Mouse (Mus musculus) fat pad, adult 2 months (tissue): ENCODE results near the gene Slc35e3.

Experiments used
- DNase-seq: peaks from one replicate; pipeline ENCODE4 v3.0.0-alpha.2; 2011; ENCODE audit warnings: low read depth, low spot score; ENCODE audit errors: extremely low read depth

Slc35e3 gene

GRCm38 (mm10) chr10:117701034-117701829, 44.9 kb downstream of the Slc35e3 start:
- no peak for DNase-seq

- no peak for DNase-seq
Observed at GRCm38 (mm10) chr10:117700450-117700849, 45.7 kb downstream of the Slc35e3 start.

GRCm38 (mm10) chr10:117699914-117700313, 46.3 kb downstream of the Slc35e3 start:
- no peak for DNase-seq

GRCm38 (mm10) chr10:117698313-117699138, 47.6 kb downstream of the Slc35e3 start:
- no peak for DNase-seq

GRCm38 (mm10) chr10:117697561-117698115, 48.5 kb downstream of the Slc35e3 start:
- no peak for DNase-seq

DNA sequence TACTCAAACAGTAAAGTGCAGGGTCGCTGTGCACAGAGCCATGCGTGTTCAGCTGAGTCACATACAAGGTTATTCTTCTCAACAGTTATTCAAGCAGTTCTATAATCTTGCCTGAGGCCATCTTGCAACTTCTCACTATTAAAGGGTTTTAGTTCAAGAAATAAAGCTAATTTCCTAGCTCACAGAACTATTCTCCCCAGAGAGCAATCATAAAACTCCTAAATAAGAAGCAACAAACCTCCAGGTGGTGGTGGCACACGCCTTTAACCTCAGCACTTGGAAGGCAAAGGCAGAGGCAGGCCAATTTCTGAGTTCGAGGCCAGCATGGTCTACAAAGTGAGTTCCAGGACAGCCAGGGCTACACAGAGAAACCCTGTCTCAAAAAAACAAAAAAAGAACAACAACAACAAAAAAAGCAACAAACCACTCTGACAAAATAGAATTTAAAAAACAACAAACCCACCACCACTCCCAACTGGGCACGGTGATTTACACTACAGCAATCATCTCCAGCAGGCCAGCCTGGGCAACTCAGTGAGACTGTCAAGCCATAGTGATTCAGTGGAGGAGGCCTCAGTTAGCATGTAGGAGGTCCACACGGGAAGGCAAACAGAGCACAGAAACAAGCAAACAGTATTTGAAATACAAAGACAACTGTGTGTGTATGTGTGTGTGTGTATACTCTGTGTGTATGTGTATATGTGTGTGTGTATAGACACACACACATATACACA, 49.2 kb downstream of the Slc35e3 start:
- DNase-seq, result no peak

DNA sequence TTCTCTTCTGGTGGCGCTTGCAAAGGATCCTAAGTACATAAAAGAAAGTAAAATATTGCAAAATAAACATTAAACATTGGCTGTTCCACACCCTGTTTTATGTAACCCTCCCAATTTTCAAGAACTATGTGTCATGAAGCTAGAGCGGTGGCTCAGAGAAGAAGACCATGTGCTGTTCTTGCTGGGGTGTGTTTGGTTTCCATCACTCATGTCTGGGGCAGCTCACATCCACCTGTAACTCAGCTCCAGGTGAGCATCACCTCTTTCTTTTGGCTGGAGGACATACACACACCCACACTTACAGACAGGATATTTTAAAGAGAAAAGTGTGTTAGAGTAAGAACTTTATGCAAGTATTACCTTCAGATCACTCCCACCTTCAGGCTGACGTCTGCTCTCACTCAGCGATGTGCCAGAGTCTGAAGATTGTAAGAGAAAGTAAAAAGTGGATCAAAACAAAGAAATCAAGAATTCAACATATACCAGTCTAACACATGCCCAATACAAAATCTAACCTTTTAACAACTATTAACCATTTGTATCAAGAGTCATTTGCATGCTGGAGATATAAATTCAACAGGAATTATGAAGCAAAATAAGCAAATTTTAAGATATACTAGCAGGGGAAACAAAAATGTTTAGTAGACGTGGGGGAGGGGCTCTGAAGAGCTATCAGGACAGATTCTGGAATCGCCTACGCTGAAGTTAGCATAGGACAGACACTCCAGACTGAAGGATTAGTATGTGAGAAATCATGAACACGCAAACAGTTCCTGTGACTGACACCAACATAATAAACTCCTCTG, 49.9 kb downstream of the Slc35e3 start:
- DNase-seq, result no peak

GRCm38 (mm10) chr10:117695605-117696004, 50.6 kb downstream of the Slc35e3 start:
- DNase-seq, result no peak

GRCm38 (mm10) chr10:117695027-117695426, 51.1 kb downstream of the Slc35e3 start:
- DNase-seq, result no peak

DNA sequence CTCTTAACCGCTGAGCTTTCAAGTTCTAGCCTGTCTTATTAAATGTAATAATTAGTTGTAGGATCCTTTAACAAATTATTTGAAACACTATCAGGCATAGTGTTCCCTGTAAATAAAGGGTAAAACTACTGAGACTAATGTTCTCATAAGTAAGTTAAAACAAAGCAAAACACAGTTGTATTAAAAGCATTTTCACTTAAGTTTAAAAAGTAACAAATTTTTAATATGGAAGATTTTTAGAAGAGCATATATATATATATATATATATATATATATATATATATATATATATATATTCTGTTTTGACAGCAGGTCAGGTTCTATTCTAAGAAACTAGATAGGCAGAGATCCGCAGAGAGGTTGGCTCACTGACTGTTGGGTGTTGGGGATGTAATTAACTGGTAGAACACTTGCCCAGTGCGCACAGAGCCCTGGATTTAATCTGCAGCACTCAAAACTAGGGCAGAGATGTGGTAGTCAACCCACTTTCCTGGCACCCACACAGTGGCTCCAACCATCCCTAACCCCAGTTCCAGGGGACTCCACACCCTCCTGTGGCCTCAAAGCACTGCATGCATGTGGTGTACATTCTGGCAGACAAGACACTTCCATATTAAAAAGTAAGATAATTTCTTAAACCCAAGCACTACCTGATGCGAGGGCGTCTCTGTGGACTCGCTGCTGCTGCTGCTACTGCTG, 51.8 kb downstream of the Slc35e3 start:
- no peak for DNase-seq

DNA sequence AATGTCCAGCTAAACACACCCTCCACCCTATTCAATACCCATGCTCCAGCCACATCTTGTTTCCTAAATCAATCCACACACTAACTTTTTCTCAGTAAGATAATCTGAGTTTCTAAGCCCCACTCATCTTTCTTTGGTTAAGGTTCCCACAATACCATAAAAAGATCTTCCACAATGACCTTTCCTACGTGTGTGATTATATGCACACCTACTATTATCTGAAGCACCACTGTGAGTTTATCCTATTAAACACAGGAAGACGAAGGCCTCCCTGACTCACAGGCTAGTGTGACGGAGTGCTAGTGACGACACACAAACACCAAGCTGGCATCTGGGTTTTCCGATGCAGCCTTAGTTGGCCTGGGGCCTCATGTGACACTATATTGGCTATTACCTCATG, 53.2 kb downstream of the Slc35e3 start:
- no peak for DNase-seq

- no peak for DNase-seq
Observed at GRCm38 (mm10) chr10:117692173-117692572, 54.0 kb downstream of the Slc35e3 start.

DNA sequence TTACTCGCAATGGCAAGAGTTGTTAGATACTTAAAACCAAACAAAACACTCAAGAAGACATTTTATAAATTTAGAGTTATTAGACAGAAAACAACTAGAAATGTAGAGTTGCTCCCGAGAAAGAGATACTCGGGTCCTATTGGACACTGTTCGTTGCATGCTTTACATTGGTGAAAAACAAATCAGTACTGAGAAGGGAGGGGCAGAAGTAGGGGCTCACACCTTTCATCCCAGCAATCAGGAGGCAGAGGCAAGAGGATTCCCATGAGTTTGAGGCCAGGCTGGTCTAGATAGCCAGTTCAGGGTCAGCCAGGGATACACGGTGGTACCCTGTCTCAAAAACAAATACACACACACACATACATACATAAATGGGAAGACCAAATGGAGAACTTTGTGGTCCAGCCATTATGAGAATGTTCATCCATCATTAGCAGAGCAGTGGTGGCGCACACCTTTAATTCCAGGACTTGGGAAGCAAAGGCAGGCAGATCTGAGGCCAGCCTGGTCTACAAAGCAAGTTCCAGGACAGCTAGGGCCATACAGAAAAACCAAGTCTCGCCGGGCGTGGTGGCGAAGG, 54.7 kb downstream of the Slc35e3 start:
- no peak for DNase-seq

DNA sequence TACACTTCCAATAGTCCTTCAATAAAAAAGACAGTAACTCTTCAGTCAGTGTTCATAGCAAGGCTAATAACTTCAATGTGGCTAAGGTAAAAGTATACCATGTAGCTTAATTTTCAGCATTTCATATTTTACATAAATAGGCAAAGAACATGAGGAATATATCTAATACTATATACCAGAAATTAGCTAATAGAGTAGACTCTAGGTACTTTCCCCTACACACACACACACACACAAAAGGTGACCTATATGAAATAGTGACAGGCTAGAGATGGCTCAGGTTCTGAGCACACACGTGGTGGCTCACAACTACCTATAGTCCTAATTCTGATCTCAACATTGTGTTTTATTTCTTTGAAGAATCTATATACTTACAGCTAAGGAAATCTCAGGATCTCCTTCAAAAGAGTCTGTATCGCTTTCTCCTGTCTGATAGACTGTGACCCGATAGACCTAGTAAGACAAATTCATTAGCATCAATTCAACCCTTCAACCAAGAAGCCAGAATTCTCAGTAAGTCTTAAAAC, 55.3 kb downstream of the Slc35e3 start:
- no peak for DNase-seq

DNA sequence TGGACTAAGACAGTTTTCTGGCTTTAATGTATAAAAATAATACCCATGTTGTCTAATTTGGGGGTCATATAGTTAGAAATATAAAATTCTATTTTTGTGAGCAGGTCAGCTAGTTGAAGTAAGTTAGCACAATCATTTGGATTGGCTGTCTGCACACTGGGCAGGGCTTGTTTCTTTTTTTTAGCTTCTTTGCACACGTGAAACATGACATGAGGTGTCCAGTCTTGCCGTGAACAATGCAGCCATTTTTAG, 56.1 kb downstream of the Slc35e3 start:
- no peak for DNase-seq

DNA sequence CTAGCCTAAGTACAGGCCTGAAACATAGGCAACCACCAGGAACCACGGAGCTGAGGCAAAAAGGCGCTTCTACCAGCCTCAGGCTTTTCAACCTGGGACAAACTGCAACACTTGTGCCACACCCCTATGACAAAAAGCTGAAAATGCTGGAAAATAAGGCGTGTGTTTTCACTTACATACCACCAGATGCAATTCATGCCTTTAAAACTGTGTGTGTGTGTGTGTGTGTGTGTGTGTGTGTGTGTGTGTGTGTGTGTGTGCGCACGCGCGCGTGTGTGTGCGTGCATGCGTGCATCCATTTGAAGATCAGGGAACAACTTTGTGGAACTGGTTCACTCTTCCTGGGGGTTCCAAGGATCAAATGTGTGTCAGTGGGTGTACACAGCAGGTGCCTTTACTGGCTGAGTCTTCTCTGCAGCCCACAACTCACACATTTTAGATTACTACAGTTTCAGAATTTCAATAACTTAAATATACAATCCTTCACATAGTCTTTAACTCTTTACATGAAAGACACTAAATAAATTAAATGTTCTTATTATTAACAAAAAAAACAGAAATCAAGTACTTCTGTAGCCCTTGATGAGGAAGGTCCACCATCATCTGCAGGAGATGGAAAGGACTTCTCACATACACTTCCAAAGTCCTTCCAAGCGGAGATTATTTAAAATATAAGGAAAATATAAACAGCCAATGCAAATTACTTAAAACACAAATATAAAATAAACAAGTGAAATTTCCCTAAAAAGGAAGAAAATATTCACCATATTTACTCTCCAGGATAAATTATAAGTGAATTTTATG, 56.7 kb downstream of the Slc35e3 start:
- no peak for DNase-seq

DNA sequence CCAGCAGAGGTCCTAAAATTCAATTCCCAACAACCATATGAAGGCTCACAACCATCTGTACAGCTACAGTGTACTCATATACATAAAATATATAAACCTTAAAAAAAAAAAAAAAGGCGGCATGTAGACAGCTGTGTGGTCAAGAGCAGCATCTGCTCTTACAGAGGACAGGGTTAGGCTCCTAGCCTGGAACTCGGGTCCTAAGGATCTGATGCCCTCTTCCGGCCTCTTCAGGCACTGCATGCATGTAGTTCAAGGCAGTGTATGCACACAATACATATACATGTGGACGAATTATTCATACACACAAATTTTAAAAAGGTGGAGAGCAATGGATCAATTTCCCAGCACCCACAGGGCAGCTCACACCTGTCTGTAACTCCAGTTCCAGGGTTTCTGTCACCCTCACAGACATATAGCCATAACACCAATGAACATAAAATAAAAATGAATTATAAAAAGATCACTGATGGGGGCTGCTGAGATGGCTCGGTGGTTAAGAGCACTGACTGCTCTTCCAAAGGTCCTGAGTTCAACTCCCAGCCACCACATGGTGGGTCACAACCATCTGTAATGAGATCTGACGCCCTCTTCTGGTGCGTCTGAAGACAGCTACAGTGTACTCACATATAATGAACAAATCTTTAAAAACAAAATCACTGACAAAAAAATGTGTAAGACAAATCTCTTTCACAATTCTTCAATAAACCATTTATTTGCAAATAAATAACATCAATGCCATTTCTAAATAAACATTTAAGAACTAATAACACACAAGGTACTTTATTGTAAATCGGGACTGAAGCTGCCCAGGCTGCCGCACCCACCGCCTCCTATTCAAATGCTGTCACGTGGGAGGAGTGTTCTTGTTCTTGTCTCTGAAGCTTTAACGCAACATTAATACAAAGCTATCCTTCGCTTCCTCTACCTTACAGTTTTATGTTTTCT, 57.7 kb downstream of the Slc35e3 start:
- DNase-seq, result no peak

GRCm38 (mm10) chr10:117687577-117687976, 58.6 kb downstream of the Slc35e3 start:
- DNase-seq, result no peak
